Mouse (Mus musculus): ENCODE results near the gene C7.

Gene C7

GRCm38 (mm10) chr15:5002903-5003302 is 60.6 kb downstream of the C7 start:
- no peak for DNase-seq (ENCODE audit: low read depth, low spot score)

- DNase-seq (ENCODE audit: low read depth, low spot score) = no peak
These were observed 90.2 kb downstream of the C7 start for GRCm38 (mm10) chr15:4973355-4973754.
